Mouse (Mus musculus): ENCODE data around the gene Lpin1. TPM values are rescaled to one million over a fixed set of nuclear protein-coding genes. Genes with fewer than 3 reads are reported as not detected.

Lpin1 gene
- polyA plus RNA-seq, 1 experiment, result 0.89 TPM

GRCm38 (mm10) chr12:16640075-16640474 lies 29.3 kb upstream of the Lpin1 start:
- no peaks in the 10 kb centered on the region for H3K36me3 ChIP-seq (ENCODE audit: control insufficient read depth, insufficient read depth)
- no peak overlapping the region for H3K4me3 ChIP-seq (ENCODE audit: insufficient read depth, poor library complexity, severe bottlenecking)
- no peaks in the 10 kb centered on the region for H3K79me2 ChIP-seq (ENCODE audit: control insufficient read depth, insufficient read depth)
- H3K27me3 ChIP-seq (ENCODE audit: control insufficient read depth, insufficient read depth, insufficient read length), result peaks cover 21% of the 10 kb centered on the region
- no peak overlapping the region for H3ac ChIP-seq (ENCODE audit: control insufficient read depth, insufficient read length, low read depth)
- no peak for TF ChIP-seq MAX (IDR thresholded peaks at IDR 0.05)
- no peak for TF ChIP-seq USF1 (IDR thresholded peaks at IDR 0.05; ENCODE audit: low read depth)
- TF ChIP-seq CTCF (IDR thresholded peaks at IDR 0.05; ENCODE audit: control insufficient read depth, insufficient read depth, insufficient read length), result no peak
- no peaks in the 10 kb centered on the region for H3K79me3 ChIP-seq (ENCODE audit: low read depth)

GRCm38 (mm10) chr12:16639078-16639771 lies 28.5 kb upstream of the Lpin1 start:
- H3ac ChIP-seq (ENCODE audit: control insufficient read depth, insufficient read length, low read depth), result no peak overlapping the region
- H3K27me3 ChIP-seq (ENCODE audit: control insufficient read depth, insufficient read depth, insufficient read length), result peaks cover 19% of the 10 kb centered on the region
- TF ChIP-seq MYOD1 (IDR thresholded peaks at IDR 0.05; ENCODE audit: control insufficient read depth, insufficient read length, low read depth) (no peak), CEBPB (IDR thresholded peaks at IDR 0.05; ENCODE audit: low read depth) (no peak), USF1 (IDR thresholded peaks at IDR 0.05; ENCODE audit: low read depth) (no peak), MYOG (IDR thresholded peaks at IDR 0.05; ENCODE audit: control insufficient read depth, extremely low read depth, insufficient read length) (no peak), CTCF (IDR thresholded peaks at IDR 0.05; ENCODE audit: control insufficient read depth, insufficient read depth, insufficient read length) (no peak), MAX (IDR thresholded peaks at IDR 0.05) (no peak), FOSL1 (IDR thresholded peaks at IDR 0.05; ENCODE audit: insufficient read depth, low read length, poor library complexity, severe bottlenecking) (no peak)
- no peak overlapping the region for H3K4me3 ChIP-seq (ENCODE audit: insufficient read depth, poor library complexity, severe bottlenecking)
- H3K79me2 ChIP-seq (ENCODE audit: control insufficient read depth, insufficient read depth), result no peaks in the 10 kb centered on the region
- no peaks in the 10 kb centered on the region for H3K36me3 ChIP-seq (ENCODE audit: control insufficient read depth, insufficient read depth)
- no peaks in the 10 kb centered on the region for H3K79me3 ChIP-seq (ENCODE audit: low read depth)

GRCm38 (mm10) chr12:16635816-16636215 lies 25.1 kb upstream of the Lpin1 start:
- Histone ChIP-seq H3K27me3 (ENCODE audit: control insufficient read depth, insufficient read depth, insufficient read length) (peaks cover 16% of the 10 kb centered on the region), H3K79me3 (ENCODE audit: low read depth) (no peaks in the 10 kb centered on the region), H3K36me3 (ENCODE audit: control insufficient read depth, insufficient read depth) (no peaks in the 10 kb centered on the region), H3K79me2 (ENCODE audit: control insufficient read depth, insufficient read depth) (no peaks in the 10 kb centered on the region), H3K4me3 (ENCODE audit: insufficient read depth, poor library complexity, severe bottlenecking) (no peak overlapping the region), H3ac (ENCODE audit: control insufficient read depth, insufficient read length, low read depth) (no peak overlapping the region)
- no peak for TF ChIP-seq USF1 (IDR thresholded peaks at IDR 0.05; ENCODE audit: low read depth)
- no peak for TF ChIP-seq MYOG (IDR thresholded peaks at IDR 0.05; ENCODE audit: control insufficient read depth, extremely low read depth, insufficient read length)
- no peak for TF ChIP-seq MYOD1 (IDR thresholded peaks at IDR 0.05; ENCODE audit: control insufficient read depth, insufficient read length, low read depth)
- TF ChIP-seq CTCF (IDR thresholded peaks at IDR 0.05; ENCODE audit: control insufficient read depth, insufficient read depth, insufficient read length), result no peak
- TF ChIP-seq MAX (IDR thresholded peaks at IDR 0.05), result no peak
- TF ChIP-seq CEBPB (IDR thresholded peaks at IDR 0.05; ENCODE audit: low read depth), result no peak
- no peak for TF ChIP-seq FOSL1 (IDR thresholded peaks at IDR 0.05; ENCODE audit: insufficient read depth, low read length, poor library complexity, severe bottlenecking)

- no peaks in the 10 kb centered on the region for H3K36me3 ChIP-seq (ENCODE audit: control insufficient read depth, insufficient read depth)
- no peak overlapping the region for H3K4me3 ChIP-seq (ENCODE audit: insufficient read depth, poor library complexity, severe bottlenecking)
- TF ChIP-seq MYOD1 (IDR thresholded peaks at IDR 0.05; ENCODE audit: control insufficient read depth, insufficient read length, low read depth) (no peak), MYOG (IDR thresholded peaks at IDR 0.05; ENCODE audit: control insufficient read depth, extremely low read depth, insufficient read length) (no peak), USF1 (IDR thresholded peaks at IDR 0.05; ENCODE audit: low read depth) (no peak), MAX (IDR thresholded peaks at IDR 0.05) (no peak), CTCF (IDR thresholded peaks at IDR 0.05; ENCODE audit: control insufficient read depth, insufficient read depth, insufficient read length) (no peak), CEBPB (IDR thresholded peaks at IDR 0.05; ENCODE audit: low read depth) (no peak), FOSL1 (IDR thresholded peaks at IDR 0.05; ENCODE audit: insufficient read depth, low read length, poor library complexity, severe bottlenecking) (no peak)
- peaks cover 16% of the 10 kb centered on the region for H3K27me3 ChIP-seq (ENCODE audit: control insufficient read depth, insufficient read depth, insufficient read length)
- no peaks in the 10 kb centered on the region for H3K79me3 ChIP-seq (ENCODE audit: low read depth)
- H3K79me2 ChIP-seq (ENCODE audit: control insufficient read depth, insufficient read depth), result no peaks in the 10 kb centered on the region
- no peak overlapping the region for H3ac ChIP-seq (ENCODE audit: control insufficient read depth, insufficient read length, low read depth)
Measured at GRCm38 (mm10) chr12:16634075-16634813, 23.5 kb upstream of the Lpin1 start.

GRCm38 (mm10) chr12:16633235-16633634 lies 22.5 kb upstream of the Lpin1 start:
- Histone ChIP-seq H3ac (ENCODE audit: control insufficient read depth, insufficient read length, low read depth) (no peak overlapping the region), H3K27me3 (ENCODE audit: control insufficient read depth, insufficient read depth, insufficient read length) (peaks cover 16% of the 10 kb centered on the region), H3K4me3 (ENCODE audit: insufficient read depth, poor library complexity, severe bottlenecking) (no peak overlapping the region), H3K36me3 (ENCODE audit: control insufficient read depth, insufficient read depth) (no peaks in the 10 kb centered on the region), H3K79me2 (ENCODE audit: control insufficient read depth, insufficient read depth) (no peaks in the 10 kb centered on the region), H3K79me3 (ENCODE audit: low read depth) (no peaks in the 10 kb centered on the region)
- TF ChIP-seq CEBPB (IDR thresholded peaks at IDR 0.05; ENCODE audit: low read depth), result no peak
- TF ChIP-seq USF1 (IDR thresholded peaks at IDR 0.05; ENCODE audit: low read depth), result no peak
- TF ChIP-seq CTCF (IDR thresholded peaks at IDR 0.05; ENCODE audit: control insufficient read depth, insufficient read depth, insufficient read length), result no peak
- no peak for TF ChIP-seq MAX (IDR thresholded peaks at IDR 0.05)
- TF ChIP-seq FOSL1 (IDR thresholded peaks at IDR 0.05; ENCODE audit: insufficient read depth, low read length, poor library complexity, severe bottlenecking), result no peak
- TF ChIP-seq MYOD1 (IDR thresholded peaks at IDR 0.05; ENCODE audit: control insufficient read depth, insufficient read length, low read depth), result no peak
- no peak for TF ChIP-seq MYOG (IDR thresholded peaks at IDR 0.05; ENCODE audit: control insufficient read depth, extremely low read depth, insufficient read length)

Data from C2C12 (cell line).